Mouse (Mus musculus): ENCODE measurements around the gene Fam71d.
A peak's percentile ranks its signal among the peaks of the same experiment; 100 is the strongest.

Gene Fam71d

DNA sequence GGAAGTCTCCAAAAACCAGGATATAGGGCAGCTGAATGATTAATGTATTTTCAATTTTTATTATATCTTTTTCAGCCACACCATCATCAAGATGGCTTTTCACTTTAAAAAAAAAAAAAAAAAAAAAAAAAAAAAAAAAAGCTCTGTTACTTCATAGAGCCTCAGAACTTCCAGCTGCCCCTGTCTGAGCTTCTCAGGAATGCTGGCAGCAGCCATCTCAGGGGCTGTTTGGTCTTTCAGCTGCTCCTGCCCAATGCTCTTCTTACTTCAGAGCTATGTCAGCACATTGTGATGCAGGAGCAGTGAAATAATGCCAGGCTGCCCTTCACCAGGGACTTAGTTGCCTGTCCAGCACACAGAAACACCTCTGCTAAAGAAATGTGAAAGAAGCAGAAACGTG lies at the start of gene Fam71d:
Gene Fam71d (plus strand): TSS at position 211 of the 400 bp plus-strand sequence.
- no peak for DNase-seq

DNA sequence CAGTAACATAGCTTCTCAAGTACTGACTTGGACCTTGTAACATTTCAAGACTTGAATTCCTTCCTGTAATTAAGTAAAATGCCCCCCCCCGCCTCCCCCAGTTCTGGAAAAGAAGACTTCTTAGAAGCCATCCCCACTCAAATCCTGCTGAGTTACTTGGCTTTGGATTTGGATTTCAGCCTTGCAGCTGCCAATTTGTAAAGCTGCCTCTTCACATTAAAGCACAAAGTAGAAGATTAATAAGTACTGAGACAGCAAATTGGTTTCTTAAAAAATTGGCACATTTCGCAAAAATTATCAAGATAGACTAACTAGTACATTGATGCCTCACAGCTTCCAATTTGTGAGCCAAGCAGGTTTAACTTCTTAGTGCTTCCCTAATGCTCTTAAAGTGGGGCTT lies 47.6 kb upstream of the Fam71d start:
- no peak for DNase-seq

DNA sequence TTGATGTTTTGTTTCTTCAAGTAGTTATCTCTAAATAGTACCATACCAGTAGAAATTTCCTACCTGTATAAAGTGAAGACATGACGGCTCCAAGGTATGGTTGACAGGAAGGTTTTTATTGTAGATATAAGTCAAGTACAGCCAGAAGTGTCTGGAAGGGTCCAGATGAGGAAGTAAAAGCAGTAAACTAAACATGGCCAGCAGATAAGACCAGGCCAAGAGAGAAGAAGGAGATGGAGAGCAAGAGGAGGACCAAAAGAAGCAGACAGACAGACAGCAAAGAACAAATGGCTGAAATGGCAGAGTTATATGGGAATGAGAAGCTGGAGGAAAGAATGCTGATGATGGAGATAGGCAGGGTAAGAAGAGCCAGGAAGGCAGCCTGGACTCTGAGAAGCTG lies 46.1 kb upstream of the Fam71d start:
- no peak for DNase-seq

DNA sequence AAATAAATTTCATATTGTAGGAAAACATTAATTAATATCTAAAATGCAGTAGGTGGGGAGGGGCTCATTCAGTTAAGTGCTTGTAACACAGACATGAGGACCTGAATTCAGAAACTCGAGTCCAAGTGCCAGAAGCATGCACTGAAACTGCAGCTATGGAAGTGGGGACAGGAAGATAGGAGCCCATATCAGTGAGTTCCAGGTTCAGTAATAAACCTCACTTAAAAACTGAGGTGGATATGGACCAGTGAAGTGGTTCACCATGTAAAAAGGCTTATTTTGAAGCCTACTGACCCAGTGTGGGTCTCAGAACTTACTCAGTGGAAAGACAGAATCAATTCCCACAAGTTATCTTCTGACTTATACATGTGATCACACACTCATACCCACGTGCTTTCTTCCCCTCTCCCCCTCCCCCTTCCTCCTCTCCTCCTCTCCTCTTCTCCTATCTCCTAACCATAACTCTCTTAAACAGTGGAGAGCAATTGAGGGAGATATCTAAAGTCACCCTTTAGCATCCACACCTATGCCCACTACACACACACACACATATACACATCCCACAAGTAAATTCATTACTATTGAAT lies 31.5 kb upstream of the Fam71d start:
- no peak for DNase-seq

DNA sequence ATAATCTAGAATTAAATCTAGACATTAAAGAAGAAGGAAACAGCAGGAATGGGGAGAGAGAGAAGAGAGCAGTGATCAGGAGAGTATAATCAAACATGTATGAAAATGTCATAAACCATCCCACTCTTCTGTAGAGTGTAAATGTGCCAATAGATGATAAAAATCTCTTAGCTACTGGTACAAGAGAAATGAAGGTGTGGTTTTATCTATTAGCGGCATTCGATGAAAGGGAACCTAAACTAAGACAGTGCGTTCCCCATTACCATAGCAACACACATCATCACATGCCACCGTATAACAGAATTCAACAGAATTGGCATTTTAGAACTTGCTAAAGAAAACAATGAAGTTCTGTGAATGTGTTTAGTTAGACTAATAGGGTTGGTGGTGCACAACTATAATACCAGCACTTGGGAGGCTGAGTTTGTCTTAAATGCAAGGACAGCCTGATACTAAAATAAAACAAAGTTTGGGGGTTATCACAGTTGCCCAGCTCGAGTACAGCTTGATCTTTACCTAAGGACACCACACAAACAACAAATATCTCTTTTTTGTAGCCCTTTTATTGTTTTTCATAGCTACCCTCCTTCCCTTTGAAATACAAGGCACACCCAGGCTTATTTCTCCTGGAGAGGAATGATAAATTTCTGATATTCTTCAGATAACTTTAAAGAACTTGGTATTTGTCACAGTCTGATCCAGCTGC lies 13.1 kb upstream of the Fam71d start:
- DNase-seq, result no peak

DNA sequence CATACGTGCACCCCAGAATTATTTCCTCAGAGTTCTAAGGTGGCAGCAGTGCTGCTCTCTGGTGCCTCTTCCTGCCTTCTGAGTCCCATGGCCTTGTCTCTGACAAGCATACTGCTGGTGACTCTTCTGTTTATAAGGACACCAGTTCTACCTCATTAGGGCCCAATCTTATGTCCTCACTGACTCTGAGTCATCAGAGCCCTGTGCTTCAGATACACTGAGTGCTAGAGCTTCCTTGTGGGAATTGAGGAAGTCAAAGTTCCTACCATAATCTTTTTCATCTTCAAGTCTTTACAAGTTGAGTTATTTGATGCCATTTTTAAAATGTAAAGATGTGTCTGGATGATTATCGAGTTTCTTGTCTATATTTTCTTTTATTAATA lies 12.5 kb upstream of the Fam71d start:
- no peak for DNase-seq

DNA sequence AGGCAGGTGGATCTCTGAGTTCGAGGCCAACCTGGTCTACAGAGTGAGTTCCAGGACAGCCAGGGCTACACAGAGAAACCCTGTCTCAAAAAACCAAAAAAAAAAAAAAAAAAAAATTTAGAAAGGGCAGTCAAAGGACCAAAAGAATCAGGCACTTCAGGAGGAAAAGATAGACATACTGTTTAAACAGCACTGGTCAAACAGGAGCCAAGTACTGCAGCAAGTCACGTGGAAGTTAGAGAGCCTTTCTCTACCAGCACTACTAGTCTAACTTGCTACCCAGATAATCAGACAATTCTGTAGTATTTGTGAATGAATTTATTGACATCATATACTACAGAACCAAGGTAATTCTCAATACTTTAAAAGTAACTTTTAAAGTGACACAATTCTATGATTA lies 10.3 kb upstream of the Fam71d start:
- DNase-seq, result no peak

DNA sequence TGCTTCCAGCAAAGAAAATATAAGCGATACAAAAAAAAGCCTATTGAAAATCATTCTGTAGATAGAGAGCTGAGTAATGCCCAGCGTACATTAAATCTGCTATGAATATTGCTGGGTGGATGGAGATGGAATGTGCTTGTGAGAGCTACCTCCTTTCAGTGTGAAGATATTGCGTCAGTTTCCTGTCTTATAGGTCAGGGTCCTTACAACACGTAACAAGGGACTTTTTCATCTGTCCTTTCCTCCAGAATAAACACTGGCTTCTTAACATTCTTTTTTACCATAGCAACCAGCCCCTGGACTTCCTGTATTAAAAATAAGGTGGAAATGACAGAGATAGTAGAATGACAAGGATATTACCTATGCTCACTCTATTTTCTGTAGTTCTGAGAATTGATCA lies 9.1 kb upstream of the Fam71d start:
- no peak for DNase-seq

DNA sequence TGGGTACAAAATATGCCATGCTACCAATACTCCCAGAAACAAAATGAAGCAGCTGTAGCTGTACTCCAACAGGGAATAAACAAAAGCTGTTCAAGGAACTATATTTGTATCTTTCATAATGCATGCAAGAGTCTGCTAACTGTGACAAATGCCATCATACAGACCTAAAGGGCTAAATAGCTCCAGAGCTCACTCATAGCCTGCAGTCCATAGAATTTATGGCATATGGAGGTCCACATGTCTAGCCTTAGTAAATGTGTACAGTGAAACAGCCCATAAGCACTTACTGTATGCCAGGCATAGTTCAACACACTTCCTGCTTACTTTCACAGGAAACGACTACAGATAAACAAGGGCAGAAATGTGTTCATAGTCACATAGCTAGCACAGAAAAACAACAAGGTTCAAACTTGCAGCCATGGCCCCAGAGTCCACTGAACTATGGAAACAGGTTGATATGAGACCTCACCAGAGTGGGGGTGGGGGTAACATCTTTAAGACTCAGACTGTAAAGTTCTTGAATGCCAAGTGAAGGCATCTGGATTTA lies 5.6 kb upstream of the Fam71d start:
- DNase-seq, result no peak

DNA sequence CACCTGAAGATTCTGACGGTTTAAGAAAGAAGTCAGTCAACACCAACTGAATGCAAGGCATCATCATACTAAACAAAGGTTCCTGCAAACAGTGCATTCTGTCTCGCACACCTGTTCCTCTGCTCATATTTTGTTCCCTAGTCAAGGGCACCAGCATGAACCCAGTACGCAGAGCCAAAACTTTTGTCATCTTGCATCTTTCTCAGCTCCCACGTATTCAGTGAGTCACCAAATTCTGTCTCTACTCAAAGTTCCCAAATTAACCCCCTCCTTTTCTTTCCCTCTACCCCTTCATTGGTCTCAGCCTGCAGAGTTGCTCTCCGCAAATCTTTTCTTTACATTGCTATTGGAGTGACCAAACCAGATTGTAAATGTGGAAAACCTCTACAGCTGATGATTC lies 2.5 kb upstream of the Fam71d start:
- DNase-seq, result no peak

DNA sequence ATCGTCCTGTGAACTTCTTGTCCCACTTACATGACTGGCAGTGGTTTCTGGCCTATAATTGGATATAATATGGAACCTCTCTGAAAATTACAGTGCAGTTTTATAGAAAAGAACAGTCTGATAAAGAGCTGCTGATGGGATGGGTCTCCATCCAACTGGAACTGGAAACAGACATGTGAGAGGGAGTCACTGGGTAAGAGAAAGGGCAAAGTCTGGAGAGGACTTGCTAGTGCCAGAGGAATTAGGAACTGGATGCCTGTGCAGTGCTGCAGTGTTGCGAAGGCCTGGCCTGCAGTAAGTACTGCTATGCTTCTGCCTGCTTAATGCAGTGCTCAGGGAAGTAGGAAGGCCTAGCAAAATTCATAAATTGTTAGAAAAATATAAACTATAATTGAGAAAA lies 1.9 kb downstream of the Fam71d start:
- peak; percentile 57 for DNase-seq

DNA sequence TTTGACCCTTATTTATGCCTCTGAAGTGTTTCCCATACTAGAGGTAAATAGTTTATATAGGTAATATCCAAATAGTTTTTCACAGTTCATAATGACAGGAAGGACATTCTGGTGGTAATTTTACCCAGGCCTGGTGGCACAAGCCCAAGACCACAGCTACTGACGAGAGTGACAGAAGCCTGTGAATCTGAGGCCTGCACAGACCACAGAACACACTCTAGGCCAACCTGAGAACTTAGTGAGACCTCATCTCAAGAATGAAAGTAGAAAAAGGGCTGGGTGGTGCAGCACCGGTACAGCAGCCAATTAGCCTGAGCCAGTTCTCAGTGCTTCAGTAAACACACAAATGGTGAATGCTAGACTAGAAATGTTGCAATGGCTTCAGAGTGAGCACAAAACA lies 26.4 kb downstream of the Fam71d start:
- no peak for DNase-seq

DNA sequence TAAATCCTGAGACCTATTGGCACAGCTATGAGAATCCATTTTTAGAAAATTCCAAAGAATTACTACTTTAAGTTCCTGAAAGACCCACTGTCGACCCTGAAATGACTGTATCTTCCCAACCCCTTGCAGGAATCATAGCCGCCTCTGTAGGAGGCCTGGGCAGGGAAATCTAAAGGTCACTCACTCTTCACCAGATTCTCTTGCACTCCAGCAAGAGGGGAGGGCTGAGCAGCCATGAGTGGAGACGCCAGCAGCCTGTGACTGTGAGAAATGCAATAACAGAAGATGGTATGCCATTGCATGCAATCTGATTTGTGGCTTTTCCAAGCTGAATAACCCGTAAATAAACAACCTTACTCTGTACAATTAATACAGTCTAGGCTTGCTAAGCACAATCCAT lies 36.4 kb downstream of the Fam71d start:
- peak; percentile 14 for DNase-seq

DNA sequence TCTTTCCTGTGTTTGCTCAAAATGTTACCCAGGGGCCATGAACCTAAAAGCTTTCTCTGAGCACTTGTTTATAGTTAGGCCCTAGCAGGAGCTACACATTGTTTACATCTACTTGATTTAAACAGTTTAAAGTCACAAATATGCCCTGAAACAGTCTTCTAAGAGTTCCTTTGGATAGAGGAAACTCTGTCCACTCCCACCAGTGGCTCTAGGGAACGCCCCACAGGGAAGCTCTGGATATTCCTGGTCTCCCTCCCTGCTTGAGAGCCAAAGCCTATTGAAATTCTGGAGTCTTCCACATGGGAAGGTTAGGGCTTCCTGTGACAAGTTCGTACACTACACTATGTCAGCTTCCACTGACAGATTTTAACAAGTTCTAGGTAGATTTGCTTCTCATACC lies 48.3 kb downstream of the Fam71d start:
- no peak for DNase-seq

DNA sequence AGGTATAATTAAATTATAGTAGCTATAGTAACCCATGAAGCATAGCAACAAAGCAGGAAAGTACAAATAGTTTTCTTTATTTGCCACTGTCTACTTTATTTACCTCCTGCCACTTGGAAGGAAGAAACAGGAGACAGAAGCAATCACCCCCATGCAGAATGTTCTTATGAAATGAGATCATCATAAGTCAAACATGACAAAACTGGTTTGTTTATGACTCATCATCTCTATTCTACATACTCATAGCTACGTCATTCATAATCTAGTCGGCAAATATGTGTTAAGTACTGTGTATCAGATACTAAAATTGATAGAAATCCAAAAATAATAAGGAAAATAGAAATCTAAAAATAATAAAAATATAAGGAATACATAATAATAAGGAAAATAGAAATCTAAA lies 49.0 kb downstream of the Fam71d start:
- no peak for DNase-seq

DNA sequence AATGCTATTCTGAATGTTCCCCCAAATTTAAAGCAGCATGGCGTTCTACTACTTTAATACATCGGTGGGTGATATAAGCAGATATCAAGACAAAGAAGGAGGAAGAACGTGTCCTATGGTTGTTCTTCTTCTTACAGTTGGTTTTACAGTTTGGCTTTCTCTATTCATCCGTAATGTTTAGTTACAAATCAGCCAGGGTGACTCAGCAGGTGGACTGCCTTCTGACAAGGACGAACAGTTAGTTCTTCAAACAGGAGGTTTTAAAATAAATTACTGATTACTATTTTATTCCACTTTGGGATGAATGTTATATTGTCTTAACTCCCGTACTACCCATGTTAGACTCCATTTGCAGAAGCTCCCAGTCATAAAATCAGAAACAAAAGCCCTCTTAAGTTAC lies 54.9 kb downstream of the Fam71d start:
- peak; percentile 65 for DNase-seq

DNA sequence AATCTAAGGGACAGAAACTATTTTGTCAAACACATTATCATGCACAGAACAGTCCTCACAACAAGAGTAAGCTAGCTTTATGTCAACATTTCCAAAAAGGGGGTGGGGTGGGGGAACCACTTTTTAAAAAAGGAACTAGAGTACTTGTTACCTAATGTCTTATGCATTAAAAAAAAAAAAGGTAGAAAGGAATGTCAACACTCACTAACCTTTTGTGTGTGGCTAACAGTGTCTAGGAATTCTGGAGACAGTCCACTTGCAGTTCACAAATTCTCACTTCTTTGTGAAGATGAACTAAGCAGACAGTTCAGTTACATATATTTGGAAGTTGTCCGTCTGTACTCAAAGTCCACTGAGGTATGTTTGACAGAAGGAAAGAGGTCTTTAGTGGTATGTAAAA lies 56.1 kb downstream of the Fam71d start:
- no peak for DNase-seq

DNA sequence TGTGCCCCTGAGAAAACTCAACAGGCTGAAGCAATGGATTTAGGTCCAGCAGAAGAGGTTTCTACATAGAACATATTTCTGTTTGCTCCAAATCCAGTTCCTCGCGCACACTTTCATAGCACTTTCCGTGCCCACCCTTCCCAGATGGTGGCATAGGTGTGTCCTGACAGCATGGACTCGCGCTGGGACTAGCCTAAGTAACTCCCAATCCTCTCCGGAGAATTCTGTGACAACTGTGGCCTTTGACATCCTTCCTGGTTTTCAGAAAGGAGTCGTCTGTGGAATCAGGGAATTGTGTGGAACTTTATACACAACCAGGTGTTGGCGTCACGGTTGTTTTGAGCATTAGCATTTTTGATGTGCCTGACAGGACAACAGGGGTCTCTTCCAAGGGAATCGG lies 56.8 kb downstream of the Fam71d start:
- DNase-seq, result no peak

DNA sequence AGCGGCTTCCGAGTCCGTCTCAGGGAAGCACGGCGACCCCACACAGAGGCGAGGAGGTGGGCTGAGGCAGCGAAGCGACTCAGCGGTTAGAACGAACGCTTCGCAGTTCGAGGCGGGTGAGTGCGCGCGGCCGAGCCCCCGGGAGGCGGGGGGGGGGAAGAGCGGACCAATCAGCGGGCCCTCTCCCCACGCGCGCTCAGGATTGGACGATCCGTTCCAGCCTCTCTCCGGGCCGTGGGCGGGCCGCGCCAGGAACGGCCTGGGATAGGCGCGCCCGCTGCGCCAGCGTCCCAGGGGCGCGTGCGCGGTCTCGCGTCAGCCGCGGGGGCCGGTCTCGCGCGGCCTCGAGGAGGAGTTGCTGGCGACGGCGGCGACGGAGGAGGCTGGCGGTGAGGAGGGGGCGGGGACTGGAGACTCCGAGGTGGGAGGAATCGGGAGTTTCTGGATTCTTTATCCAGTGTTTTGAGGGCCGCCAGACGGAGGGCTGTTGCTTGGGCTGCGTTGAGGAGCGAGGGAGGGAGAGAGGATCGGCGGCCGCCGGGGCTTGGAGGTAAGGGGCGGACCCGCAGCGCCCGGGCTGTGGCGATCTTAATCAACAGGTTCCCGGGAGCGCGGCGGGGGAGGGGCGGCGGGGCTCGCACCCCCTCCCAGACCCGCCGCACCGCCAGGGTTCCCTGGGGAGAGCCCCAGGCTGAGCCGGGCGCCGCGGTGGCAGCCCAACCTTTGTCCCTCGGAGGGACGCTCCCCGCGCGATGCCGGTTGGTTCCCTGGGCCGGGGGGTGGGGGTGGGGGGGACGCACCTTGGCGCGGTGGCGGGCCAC lies 57.4 kb downstream of the Fam71d start, which contains the start of gene Mpp5:
Gene Mpp5 (plus strand): TSS at position 351 of the 821 bp plus-strand sequence.
- peak; percentile 97 for DNase-seq

DNA sequence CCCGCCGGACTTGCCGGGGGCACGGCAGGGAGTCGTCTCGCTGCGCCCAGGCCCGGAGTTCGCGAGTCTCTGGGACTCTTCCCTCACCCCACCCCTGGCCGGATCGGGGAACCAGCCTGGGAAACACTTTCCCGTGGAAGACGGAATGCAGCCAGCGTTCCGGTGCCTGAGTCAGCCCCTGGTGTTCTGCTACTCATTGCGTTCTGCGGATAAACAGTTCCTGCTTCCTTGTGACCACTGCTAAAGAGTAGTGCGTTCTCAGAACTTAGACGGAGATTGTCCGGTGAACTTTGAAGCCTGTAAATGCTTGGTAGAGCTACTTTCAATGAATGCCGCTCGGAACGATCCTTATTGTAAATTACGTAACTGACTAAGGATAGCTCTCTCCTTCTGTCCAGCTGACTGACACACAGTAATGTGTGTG lies 58.1 kb downstream of the Fam71d start:
- DNase-seq, result peak; percentile 80

DNA sequence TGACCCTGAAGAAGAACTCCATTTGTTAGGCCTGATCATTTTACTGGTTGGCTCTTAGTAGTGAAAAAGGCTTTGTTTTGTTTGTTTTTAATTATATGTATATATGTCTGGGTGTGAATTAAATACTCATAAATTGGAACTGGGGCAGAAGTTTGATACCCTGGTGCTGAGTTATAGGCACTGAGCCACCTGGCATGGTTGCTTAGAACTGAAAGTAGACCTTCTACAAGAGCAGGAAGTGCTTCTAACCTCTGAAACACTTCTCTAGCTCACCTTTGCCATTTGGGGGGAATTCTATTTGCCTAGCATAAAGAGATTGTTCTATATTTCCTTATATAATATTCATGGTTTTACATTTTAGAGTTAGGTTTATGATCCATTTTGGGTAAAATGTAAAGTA lies 70.6 kb downstream of the Fam71d start:
- DNase-seq, result no peak

DNA sequence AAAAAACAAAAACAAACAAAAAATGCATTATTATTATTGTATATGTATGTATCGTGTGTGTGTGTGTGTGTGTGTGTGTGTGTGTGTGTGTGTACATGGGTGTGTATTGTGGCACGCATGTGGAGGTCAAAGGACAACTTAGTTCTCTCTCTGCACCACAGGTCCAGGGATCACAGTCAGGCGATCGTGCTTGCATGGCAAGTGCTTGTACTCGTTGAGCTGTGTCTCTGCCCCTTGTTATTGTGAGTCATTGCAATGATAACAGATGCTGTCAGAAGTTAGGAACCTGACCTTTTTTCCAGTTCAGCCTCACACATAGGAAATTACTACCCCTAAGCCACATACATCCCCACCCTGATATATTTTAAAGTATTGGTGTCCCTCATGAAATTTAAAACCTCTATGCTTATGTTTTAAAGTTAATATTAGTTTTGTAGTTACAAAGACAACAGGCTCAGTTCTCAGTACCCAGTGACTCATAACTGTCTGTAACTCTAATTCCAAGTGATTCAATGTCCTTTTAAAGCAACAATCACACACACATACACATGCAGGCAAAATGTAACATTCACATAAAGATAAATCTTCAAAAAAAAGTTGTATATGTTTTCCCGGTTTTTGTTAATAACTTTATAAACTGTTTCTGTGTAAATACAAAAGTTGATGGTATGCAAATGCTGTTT lies 77.8 kb downstream of the Fam71d start:
- DNase-seq, result peak; percentile 25

DNA sequence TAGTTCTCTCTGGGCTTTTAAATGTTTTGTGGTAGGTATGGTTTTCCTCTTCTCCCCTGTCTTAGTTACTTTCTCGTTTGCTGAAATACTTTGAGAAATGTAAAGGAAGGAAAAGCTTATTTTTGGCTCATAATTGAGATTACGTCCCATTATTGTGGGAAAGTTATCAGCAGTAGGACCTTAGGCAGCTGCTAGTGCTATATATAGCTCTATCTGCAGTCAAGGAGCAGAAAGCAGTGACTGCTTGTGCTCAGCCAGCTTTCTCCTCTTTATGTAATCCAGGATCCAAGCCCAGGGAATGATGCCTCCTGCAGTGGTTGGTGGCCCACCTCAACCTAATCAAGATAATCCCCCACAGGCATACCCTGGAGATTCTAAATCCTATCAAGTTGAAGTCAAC lies 81.9 kb downstream of the Fam71d start:
- DNase-seq, result no peak

Data from kidney, adult 9 months (tissue).